Mouse (Mus musculus) hindbrain, embryonic 14.5 days (tissue): Measurements from ENCODE around the gene Gpr155. TPM values are rescaled to one million over a fixed set of nuclear protein-coding genes. Genes with fewer than 3 reads are reported as not detected.

Experiments
- ATAC-seq: fragments of 200-750 bp; cut with Nextera tagmentation; 2 replicates; pipeline ENCODE4 v1.8.0; 2017; ENCODE audit warnings: moderate number of reproducible peaks, mild to moderate bottlenecking, moderate TSS enrichment, moderate library complexity; ENCODE audit not compliant: low FRiP score
- DNase-seq: peaks from one replicate; pipeline ENCODE4 v3.0.0-alpha.2; 2015; ENCODE audit warnings: low spot score
- H3K27ac ChIP-seq: fragments of 300-500 bp; sonication (generic); 2 replicates; pipeline ENCODE4 v1.5.1; 2014; ENCODE audit warnings: mild to moderate bottlenecking, moderate library complexity
- H3K27me3 ChIP-seq: fragments of 300-500 bp; sonication (generic); 2 replicates; pipeline ENCODE4 v1.6.1; 2014; ENCODE audit warnings: mild to moderate bottlenecking, low read length, mixed read lengths; ENCODE audit not compliant: control insufficient read depth, insufficient read depth
- H3K36me3 ChIP-seq: fragments of 300-500 bp; sonication (generic); replicated peaks from 2 replicates; pipeline ENCODE4 v1.6.1; 2014; ENCODE audit not compliant: control insufficient read depth, insufficient read depth
- H3K4me1 ChIP-seq: fragments of 300-500 bp; sonication (generic); replicated peaks from 2 replicates; pipeline ENCODE4 v1.6.1; 2014; ENCODE audit warnings: antibody characterized with exemption, low read length, mixed read lengths; ENCODE audit not compliant: control insufficient read depth, insufficient read depth
- H3K4me2 ChIP-seq: fragments of 300-500 bp; sonication (generic); replicated peaks from 2 replicates; pipeline ENCODE4 v1.6.1; 2014; ENCODE audit warnings: mild to moderate bottlenecking, moderate library complexity
- H3K4me3 ChIP-seq: fragments of 300-500 bp; sonication (generic); replicated peaks from 2 replicates; pipeline ENCODE4 v1.5.1; 2014; ENCODE audit warnings: mild to moderate bottlenecking, low read length
- H3K9ac ChIP-seq: fragments of 300-500 bp; sonication (generic); 2 replicates; pipeline ENCODE4 v1.6.1; 2014
- H3K9me3 ChIP-seq: fragments of 300-500 bp; sonication (generic); 2 replicates; pipeline ENCODE4 v1.6.1; 2016; ENCODE audit warnings: low read length; ENCODE audit not compliant: control insufficient read depth
- WGBS: fragments of 180-500 bp; shearing (Covaris S2); extraction: QIAGEN DNeasy Blood & Tissue Kit; methylation state at CpG from one replicate; pipeline ENCODE4 v1.1.7; 2014; 5-methylcytosine and 5-hydroxymethylcytosine counted together
- polyA plus RNA-seq: library from polyadenylated mRNA; unstranded; fragments of >200 nt; fragmentation: Nextera tagmentation; extraction: Ambion mirVana; gene quantifications from 2 replicates; pipeline ENCODE4 v1.2.1, GENCODE M21; 2014

The Gpr155 gene
- polyA plus RNA-seq, 1 experiment from 2014 or later: 15.2 TPM

- DNase-seq (no peak), ATAC-seq (no peak)
- no peaks in the 10 kb centered on the region for H3K9me3 ChIP-seq
- no peaks in the 10 kb centered on the region for H3K4me1 ChIP-seq
- 76% methylated on average over 3 of the region's 3 CpGs for WGBS
- H3K4me2 ChIP-seq: no peak overlapping the region
- H3K9ac ChIP-seq: no peak overlapping the region
- H3K36me3 ChIP-seq: peaks cover 44% of the 10 kb centered on the region
- H3K27ac ChIP-seq: no peak overlapping the region
- no peaks in the 10 kb centered on the region for H3K27me3 ChIP-seq
- H3K4me3 ChIP-seq: no peak overlapping the region
Measured at GRCm38 (mm10) chr2:73298841-73299240, 87.5 kb downstream of the Gpr155 start.

DNA sequence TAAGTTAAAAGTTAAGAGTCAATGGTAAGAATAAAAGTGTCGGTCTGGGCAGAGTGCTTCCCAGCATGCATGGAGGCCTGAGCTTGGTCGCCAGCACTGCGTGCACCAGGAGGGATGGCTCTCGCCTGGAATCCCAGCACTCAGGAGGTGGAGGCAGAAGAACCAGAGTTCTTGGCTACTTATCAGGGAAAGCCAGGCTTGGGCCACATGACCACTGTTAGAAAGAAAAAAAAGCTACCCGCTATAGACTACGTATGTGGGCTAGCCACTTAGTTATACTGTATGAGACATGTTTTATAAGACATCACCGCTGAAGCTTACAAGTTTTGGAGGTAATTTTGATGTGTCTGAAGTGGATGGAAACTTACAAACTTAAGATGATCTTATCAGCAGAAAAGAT is 88.2 kb downstream of the Gpr155 start:
- DNase-seq (no peak), ATAC-seq (no peak)
- WGBS: 87% methylated on average over 7 of the region's 7 CpGs
- Histone ChIP-seq H3K27ac (no peak overlapping the region), H3K36me3 (peaks cover 43% of the 10 kb centered on the region), H3K4me1 (no peaks in the 10 kb centered on the region), H3K9me3 (no peaks in the 10 kb centered on the region), H3K27me3 (no peaks in the 10 kb centered on the region), H3K4me3 (no peak overlapping the region), H3K4me2 (no peak overlapping the region), H3K9ac (no peak overlapping the region)

- H3K9ac ChIP-seq: no peak overlapping the region
- no peak overlapping the region for H3K4me3 ChIP-seq
- H3K4me2 ChIP-seq: no peak overlapping the region
- no peaks in the 10 kb centered on the region for H3K27me3 ChIP-seq
- WGBS: 89% methylated on average over 7 of the region's 7 CpGs
- no peaks in the 10 kb centered on the region for H3K9me3 ChIP-seq
- no peaks in the 10 kb centered on the region for H3K4me1 ChIP-seq
- DNase-seq (no peak), ATAC-seq (no peak)
- peaks cover 40% of the 10 kb centered on the region for H3K36me3 ChIP-seq
- H3K27ac ChIP-seq: no peak overlapping the region
Measured at GRCm38 (mm10) chr2:73295023-73295422, 91.3 kb downstream of the Gpr155 start.

Other genes with a start within 250 kb of the Gpr155 start
- 100 and 103 TPM in 2 replicates for gene Ola1, start 167.6 kb downstream of the Gpr155 start, polyA plus RNA-seq
- gene Sp9, start 114.6 kb downstream of the Gpr155 start, polyA plus RNA-seq: 1.3 and 1.9 TPM in 2 replicates
- gene Scrn3, start 74.0 kb downstream of the Gpr155 start, polyA plus RNA-seq: 6.9 and 7.0 TPM in 2 replicates
- 26.5 and 28.0 TPM in 2 replicates for gene Cir1, start 73.9 kb downstream of the Gpr155 start, polyA plus RNA-seq
- gene Wipf1, start 143.2 kb upstream of the Gpr155 start, polyA plus RNA-seq: 3.8 and 3.9 TPM in 2 replicates
- gene Chrna1, start 193.8 kb upstream of the Gpr155 start, polyA plus RNA-seq: 0.18 and 0.32 TPM in 2 replicates